Mouse (Mus musculus) G1E (cell line): ENCODE data around the gene Ppy.

Experiments
- CTCF ChIP-seq: IDR thresholded peaks from 2 replicates; pipeline ENCODE4 v1.5.1; 2012; ENCODE audit warnings: low read depth, low read length, inconsistent platforms, mixed read lengths
- GATA1 ChIP-seq: IDR thresholded peaks from 2 replicates; pipeline ENCODE4 v1.6.1; 2012; ENCODE audit warnings: borderline replicate concordance, low read length, inconsistent platforms, mixed read lengths
- GATA2 ChIP-seq: IDR thresholded peaks from 2 replicates; pipeline ENCODE4 v1.6.1; 2012; ENCODE audit warnings: low read depth, low read length, inconsistent platforms, borderline replicate concordance
- POLR2AphosphoS5 ChIP-seq: IDR thresholded peaks from 2 replicates; pipeline ENCODE4 v1.6.1; 2012; ENCODE audit warnings: low read depth, low read length, inconsistent platforms; ENCODE audit not compliant: insufficient replicate concordance

- TF ChIP-seq POLR2AphosphoS5, result no peak
- no peak for TF ChIP-seq CTCF
- no peak for TF ChIP-seq GATA1
- no peak for TF ChIP-seq GATA2
Measured at GRCm38 (mm10) chr11:102073722-102074121, 27.4 kb downstream of the Ppy start.
